ENCODE assay signal across 17 mouse cellular contexts in the genomic region with DNA sequence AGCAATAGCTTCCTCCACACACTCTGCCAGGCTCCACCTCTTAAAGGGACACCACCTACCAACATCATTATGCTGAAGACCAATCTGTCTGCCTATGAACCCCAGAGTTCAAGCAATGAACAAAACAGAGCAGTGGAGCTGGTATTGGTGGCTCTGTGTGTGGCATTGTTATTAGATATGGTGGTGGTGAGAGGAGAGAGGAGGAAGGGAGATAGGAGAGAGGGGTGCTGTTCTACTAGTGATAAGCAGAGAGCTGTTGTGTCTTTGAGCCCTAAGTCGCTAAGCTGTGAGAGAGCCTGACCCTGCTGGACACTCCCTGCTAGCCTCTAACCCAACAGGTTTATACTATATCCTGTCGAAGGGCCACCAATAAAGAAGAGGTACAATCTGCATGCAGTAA. TPM values are rescaled to one million over a fixed set of nuclear protein-coding genes. Genes with fewer than 3 reads are reported as not detected.
"Had no signal": no experiment of that assay in that cellular context is flagged by ENCODE, and none has a peak within 500 bp of the region (broad histone marks: within the 10 kb centered on the region; RNA-seq: fewer than 3 reads in every experiment).

No protein-coding gene starts in this region.

- H3K4me3 ChIP-seq: kidney, embryonic 15.5 days; left cerebral cortex, adult 2 months; liver, embryonic 15.5 days; megakaryocyte, embryonic 14.5 days had no signal

- H3K4me2 ChIP-seq: kidney, embryonic 15.5 days; liver, embryonic 15.5 days; lung, embryonic 14.5 days; midbrain, embryonic 11.5 days had no signal

- H3K36me3 ChIP-seq: kidney, embryonic 15.5 days; liver, embryonic 15.5 days had no signal

- H3K27ac ChIP-seq: kidney, embryonic 15.5 days; left cerebral cortex, adult 2 months; liver, embryonic 15.5 days; macrophage had no signal

- H3K9me3 ChIP-seq: kidney, embryonic 15.5 days; liver, embryonic 15.5 days had no signal

- H3K9ac ChIP-seq: kidney, embryonic 15.5 days; liver, embryonic 15.5 days; lung, embryonic 14.5 days had no signal

- H3K4me1 ChIP-seq: kidney, embryonic 15.5 days; liver, embryonic 15.5 days had no signal

- H3K27me3 ChIP-seq: kidney, embryonic 15.5 days; liver, embryonic 15.5 days had no signal

- ATAC-seq: intestine, postnatal 0 days; lung, postnatal 0 days had no signal

- DNase-seq: kidney, adult 2 months; kidney, postnatal 10 days; kidney, postnatal 36 days; layer of hippocampus, postnatal 36 days; lung, embryonic 14.5 days; midbrain, embryonic 14.5 days; thymus, adult 18-20 months; thymus, postnatal 4 days had no signal

RNA-seq across cellular contexts. Expression of a gene that starts 45.9 kb away (rescaled TPM):
- polyA plus RNA-seq: limb, embryonic 11.5 days; macrophage had no signal
